ENCODE assay signal across 9 mouse cellular contexts in genomic region chr16:45095030-45095429, GRCm38 (mm10). TPM values are rescaled to one million over a fixed set of nuclear protein-coding genes. Genes with fewer than 3 reads are reported as not detected.
DNase-seq lines count a peak whose midpoint lies in the region; ATAC-seq and TF ChIP-seq lines count a peak whose summit lies in the region.
"Had no signal": no experiment of that assay in that cellular context is flagged by ENCODE, and none has a peak within 500 bp of the region (broad histone marks: within the 10 kb centered on the region; RNA-seq: fewer than 3 reads in every experiment).

No protein-coding gene starts in this region.

- no peaks in the 10 kb centered on the region for H3K36me3 ChIP-seq in forebrain, embryonic 10.5 days (replicated peaks)
- no peaks in the 10 kb centered on the region for H3K36me3 ChIP-seq in forebrain, postnatal 0 days (ENCODE audit: insufficient read depth)
- H3K36me3 ChIP-seq in lung, embryonic 15.5 days, result no peaks in the 10 kb centered on the region
- no peaks in the 10 kb centered on the region for H3K36me3 ChIP-seq in limb, embryonic 11.5 days (ENCODE audit: control insufficient read depth, insufficient read depth, low read length)
- no peaks in the 10 kb centered on the region for H3K36me3 ChIP-seq in stomach, embryonic 15.5 days

- no peak for TF ChIP-seq CTCF in forebrain, postnatal 0 days (IDR thresholded peaks at IDR 0.05; ENCODE audit: low read depth)

- no peak for ATAC-seq in forebrain, postnatal 0 days
- no peak for ATAC-seq in lung, embryonic 15.5 days (ENCODE audit: borderline replicate concordance, extremely low read depth, low FRiP score, low TSS enrichment)
- ATAC-seq in limb, embryonic 11.5 days (ENCODE audit: insufficient number of reproducible peaks, low FRiP score, low TSS enrichment, low read depth), result no peak
- ATAC-seq in stomach, embryonic 15.5 days (ENCODE audit: insufficient read depth, low FRiP score, low read depth), result no peak

- H3K27me3 ChIP-seq in forebrain, embryonic 10.5 days (ENCODE audit: poor library complexity, severe bottlenecking), result no peaks in the 10 kb centered on the region
- no peaks in the 10 kb centered on the region for H3K27me3 ChIP-seq in forebrain, postnatal 0 days (ENCODE audit: insufficient read depth, low read length)
- no peaks in the 10 kb centered on the region for H3K27me3 ChIP-seq in lung, embryonic 15.5 days
- H3K27me3 ChIP-seq in limb, embryonic 11.5 days (ENCODE audit: control insufficient read depth, insufficient read depth, low read length), result no peaks in the 10 kb centered on the region
- H3K27me3 ChIP-seq in stomach, embryonic 15.5 days (replicated peaks), result no peaks in the 10 kb centered on the region

- peaks cover 33% of the 10 kb centered on the region for H3K4me1 ChIP-seq in forebrain, embryonic 10.5 days
- no peaks in the 10 kb centered on the region for H3K4me1 ChIP-seq in forebrain, postnatal 0 days (ENCODE audit: insufficient read depth)
- H3K4me1 ChIP-seq in lung, embryonic 15.5 days, result peaks cover 29% of the 10 kb centered on the region
- H3K4me1 ChIP-seq in limb, embryonic 11.5 days (ENCODE audit: control insufficient read depth, insufficient read depth, low read length), result 0 out of 2 replicates have a peak, but pooled peaks cover 10% of the 10 kb centered on the region
- peaks cover 9% of the 10 kb centered on the region; the same call in 1 of the 2 replicates for H3K4me1 ChIP-seq in stomach, embryonic 15.5 days

- H3K27ac ChIP-seq in forebrain, embryonic 10.5 days, result 0 out of 2 replicates have a peak overlapping the region, but pooled peaks have one; percentile 83
- no peak overlapping the region for H3K27ac ChIP-seq in forebrain, postnatal 0 days (ENCODE audit: low read depth, low read length)
- no peak overlapping the region for H3K27ac ChIP-seq in lung, embryonic 15.5 days
- no peak overlapping the region for H3K27ac ChIP-seq in limb, embryonic 11.5 days (replicated peaks; ENCODE audit: low read depth, low read length)
- H3K27ac ChIP-seq in stomach, embryonic 15.5 days, result no peak overlapping the region
- H3K27ac ChIP-seq: liver, embryonic 14.5 days had no signal

- no peak overlapping the region for H3K4me2 ChIP-seq in forebrain, postnatal 0 days (ENCODE audit: low read depth)
- H3K4me2 ChIP-seq in lung, embryonic 15.5 days, result peak overlapping the region; percentile 66
- H3K4me2 ChIP-seq in limb, embryonic 11.5 days (ENCODE audit: low read depth, severe bottlenecking), result peak overlapping the region; percentile 83
- H3K4me2 ChIP-seq in stomach, embryonic 15.5 days, result peak overlapping the region; percentile 51

- WGBS in forebrain, embryonic 10.5 days, result 93% methylated on average over 13 of the region's 13 CpGs
- 94% methylated on average over 13 of the region's 13 CpGs for WGBS in forebrain, postnatal 0 days
- 88% methylated on average over 13 of the region's 13 CpGs for WGBS in lung, embryonic 15.5 days
- 88% methylated on average over 13 of the region's 13 CpGs for WGBS in limb, embryonic 11.5 days
- WGBS in stomach, embryonic 15.5 days, result 85% methylated on average over 13 of the region's 13 CpGs

- intact Hi-C loops in gastrocnemius, postnatal 36 days (cut with DNase I), result loop anchor here (10.0 kb wide), 1 partner anchor 370 kb away; the partner anchor contains the start of gene Nepro

- no peak for DNase-seq in forebrain, embryonic 10.5 days (ENCODE audit: extremely low spot score, low spot score)
- no peak for DNase-seq in forebrain, postnatal 0 days
- DNase-seq in lung, postnatal 10 days, result no peak
- no peak for DNase-seq in limb, embryonic 11.5 days (ENCODE audit: low spot score)
- no peak for DNase-seq in gastrocnemius, postnatal 36 days
- DNase-seq in thymus, postnatal 14 days, result no peak

- H3K9ac ChIP-seq in forebrain, postnatal 0 days, result no peak overlapping the region
- no peak overlapping the region for H3K9ac ChIP-seq in lung, embryonic 15.5 days
- no peak overlapping the region for H3K9ac ChIP-seq in limb, embryonic 11.5 days (ENCODE audit: low read length)
- H3K9ac ChIP-seq in stomach, embryonic 15.5 days, result no peak overlapping the region
- H3K9ac ChIP-seq: liver, embryonic 14.5 days had no signal

- H3K4me3 ChIP-seq in forebrain, embryonic 10.5 days, result no peak overlapping the region
- no peak overlapping the region for H3K4me3 ChIP-seq in forebrain, postnatal 0 days (ENCODE audit: low read depth, low read length)
- H3K4me3 ChIP-seq in lung, embryonic 15.5 days, result peak overlapping the region; percentile 45
- peak overlapping the region; percentile 47; the same call in 1 of the 2 replicates for H3K4me3 ChIP-seq in limb, embryonic 11.5 days (ENCODE audit: low read depth, low read length)
- peak overlapping the region; percentile 39; the same call in 1 of the 2 replicates for H3K4me3 ChIP-seq in stomach, embryonic 15.5 days (replicated peaks)

- H3K9me3 ChIP-seq in forebrain, embryonic 10.5 days, result no peaks in the 10 kb centered on the region
- H3K9me3 ChIP-seq in forebrain, postnatal 0 days (ENCODE audit: low read length), result no peaks in the 10 kb centered on the region
- no peaks in the 10 kb centered on the region for H3K9me3 ChIP-seq in lung, embryonic 15.5 days
- no peaks in the 10 kb centered on the region for H3K9me3 ChIP-seq in limb, embryonic 11.5 days (ENCODE audit: control insufficient read depth, low read length)
- H3K9me3 ChIP-seq in stomach, embryonic 15.5 days, result no peaks in the 10 kb centered on the region

RNA-seq across cellular contexts. Expression of gene Ccdc80, which starts 1.8 kb away (rescaled TPM):
- polyA plus RNA-seq in forebrain, embryonic 10.5 days (2016; fragmentation: Nextera tagmentation; extraction: Ambion mirVana), result 11.7 and 14.0 TPM in 2 replicates
- total RNA-seq in forebrain, postnatal 0 days (2014; rRNA removed), result 11.5 and 15.9 TPM in 2 replicates
- polyA plus RNA-seq in forebrain, postnatal 0 days (2015; fragmentation: Nextera tagmentation; extraction: Ambion mirVana), result 19.5 and 22.4 TPM in 2 replicates
- polyA plus RNA-seq in lung, embryonic 15.5 days (2015; fragmentation: Nextera tagmentation; extraction: Ambion mirVana), result 73.1 and 73.5 TPM in 2 replicates
- polyA plus RNA-seq in limb, embryonic 11.5 days (2014; fragmentation: Nextera tagmentation; extraction: Ambion mirVana), result 33.7 and 36.5 TPM in 2 replicates
- polyA plus RNA-seq in stomach, embryonic 15.5 days (2015; fragmentation: Nextera tagmentation; extraction: Ambion mirVana), result 93.9 and 98.3 TPM in 2 replicates
- 10 to 100 TPM; 20.0 to 30.0 TPM for total RNA-seq in gastrocnemius, postnatal 36 days (2021)

Comparison
In these comparisons a context has a peak if more than half of its experiments do, and no peak if none do; other contexts are left out.
1. H3K4me3 ChIP-seq: peak in lung, embryonic 15.5 days (single experiment), limb, embryonic 11.5 days (single experiment) and stomach, embryonic 15.5 days (single experiment); none in forebrain, embryonic 10.5 days (single experiment) and forebrain, postnatal 0 days (single experiment).